Mouse (Mus musculus) Patski (cell line): ENCODE data around the gene Arfgap2. TPM values are rescaled to one million over a fixed set of nuclear protein-coding genes. Genes with fewer than 3 reads are reported as not detected.

Experiments used
- ATAC-seq: fragments of 100-300 bp; one replicate; pipeline ENCODE4 v1.8.0; 2021
- CTCF ChIA-PET: fragments of 350-600 bp; sonication (Branson Sonifier 250); formaldehyde crosslinking; loops from one replicate; lab custom pipeline; 2022; ENCODE audit warnings: inconsistent platforms; lab: Charles Lee
- POLR2A ChIA-PET: fragments of 350-600 bp; sonication (Branson Sonifier 250); formaldehyde crosslinking; loops from one replicate; lab custom pipeline; 2022; ENCODE audit warnings: antibody characterized with exemption, inconsistent platforms; lab: Charles Lee
- DNase-seq: peaks from one replicate; pipeline ENCODE4 v3.0.0-alpha.2; 2011; ENCODE audit warnings: low read depth, low spot score
- H3K27me3 ChIP-seq: fragments of 371-371 bp; one replicate; pipeline ENCODE4 v1.5.1; 2021
- CTCF ChIP-seq: fragments of 100-300 bp; IDR thresholded peaks from one replicate; pipeline ENCODE4 v1.5.1; 2021
- in situ Hi-C: fragments of 300-500 bp; cut with MboI; formaldehyde crosslinking; loops from 3 replicates; pipeline ENCODE4 v1.11.1; 2018; ENCODE audit warnings: low pct_unique_long_range_greater_than_20kb, mixed read lengths
- polyA plus RNA-seq: library from polyadenylated mRNA; unstranded; gene quantifications from one replicate; pipeline ENCODE4 v1.2.3, GENCODE M21; 2021

The Arfgap2 gene
- polyA plus RNA-seq, 1 experiment from 2014 or later, result 71.1 TPM

DNA sequence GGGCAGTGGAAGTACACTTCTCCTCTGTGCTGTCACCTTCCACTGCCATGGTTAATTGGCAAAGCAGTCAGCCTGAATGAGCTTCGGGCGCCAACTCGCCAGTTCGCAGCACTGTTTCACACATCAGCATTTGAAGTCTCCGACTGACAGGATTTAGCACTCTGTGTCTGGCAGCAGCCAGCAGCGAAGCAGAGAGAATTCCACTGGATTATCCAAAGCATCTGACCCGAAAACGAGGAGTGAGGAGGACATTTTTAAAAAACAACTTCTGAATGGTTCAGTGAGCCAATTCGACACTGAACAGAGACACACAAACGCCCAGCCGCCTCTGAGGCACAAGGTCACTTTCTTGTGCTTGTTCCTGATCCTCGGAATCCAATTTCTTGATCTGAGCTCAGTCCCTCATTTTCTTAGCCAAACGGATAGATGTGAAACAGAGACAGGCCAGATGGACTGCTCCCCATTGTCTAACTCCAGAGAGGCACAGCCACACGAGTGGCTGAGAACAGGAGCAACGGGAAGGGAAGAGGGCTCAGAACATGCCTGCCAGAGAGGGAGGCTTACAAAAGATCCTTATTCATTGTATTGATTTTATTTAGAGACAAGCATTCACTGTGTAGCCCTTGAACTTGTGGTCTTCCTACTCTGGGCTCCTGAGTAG, 60.1 kb downstream of the Arfgap2 start:
- H3K27me3 ChIP-seq, result no peaks in the 10 kb centered on the region
- CTCF ChIA-PET, result interaction anchor here (1.5 kb wide), 1 partner anchor 13 kb away, joined by 3 read pairs; no protein-coding TSS in a partner anchor
- ATAC-seq (no peak), DNase-seq (no peak)
- TF ChIP-seq CTCF, result no peak
- POLR2A ChIA-PET, result no interaction called here
- in situ Hi-C loops, result no loop called here

Other genes starting within 250 kb of the Arfgap2 start
- gene Rapsn, start 229.4 kb upstream of the Arfgap2 start, polyA plus RNA-seq, result 1.2 TPM
- 276 TPM for gene Psmc3, start 211.0 kb upstream of the Arfgap2 start, polyA plus RNA-seq
- gene Slc39a13, start 194.6 kb upstream of the Arfgap2 start, polyA plus RNA-seq, result 148 TPM
- gene Spi1, start 182.6 kb upstream of the Arfgap2 start, polyA plus RNA-seq, result 1.1 TPM
- gene Mybpc3, start 146.8 kb upstream of the Arfgap2 start, polyA plus RNA-seq, result not detected
- gene Madd, start 81.1 kb upstream of the Arfgap2 start, polyA plus RNA-seq, result 12.8 TPM
- 0.36 TPM for gene Nr1h3, start 62.1 kb upstream of the Arfgap2 start, polyA plus RNA-seq
- 45.2 TPM for gene Acp2, start 62.1 kb upstream of the Arfgap2 start, polyA plus RNA-seq
- gene Ddb2, start 28.0 kb upstream of the Arfgap2 start, polyA plus RNA-seq, result 16.1 TPM
- 80.6 TPM for gene Pacsin3, start 9.0 kb upstream of the Arfgap2 start, polyA plus RNA-seq
- 15.1 TPM for gene 1110051M20Rik, start 179.7 kb downstream of the Arfgap2 start, polyA plus RNA-seq
- gene Lrp4, start 192.5 kb downstream of the Arfgap2 start, polyA plus RNA-seq, result 3.4 TPM